Mouse (Mus musculus): Measurements from ENCODE around the gene Kif27. TPM values are rescaled to one million over a fixed set of nuclear protein-coding genes. Genes with fewer than 3 reads are reported as not detected.

Gene Kif27
- total RNA-seq, 2 experiments from 2014 or later, result 3.2 to 3.3 TPM

GRCm38 (mm10) chr13:58283466-58283865, 75.5 kb downstream of the Kif27 start:
- DNase-seq (ENCODE audit: extremely low spot score in 1 of 2, low spot score in 1 of 2), result no peak

DNA sequence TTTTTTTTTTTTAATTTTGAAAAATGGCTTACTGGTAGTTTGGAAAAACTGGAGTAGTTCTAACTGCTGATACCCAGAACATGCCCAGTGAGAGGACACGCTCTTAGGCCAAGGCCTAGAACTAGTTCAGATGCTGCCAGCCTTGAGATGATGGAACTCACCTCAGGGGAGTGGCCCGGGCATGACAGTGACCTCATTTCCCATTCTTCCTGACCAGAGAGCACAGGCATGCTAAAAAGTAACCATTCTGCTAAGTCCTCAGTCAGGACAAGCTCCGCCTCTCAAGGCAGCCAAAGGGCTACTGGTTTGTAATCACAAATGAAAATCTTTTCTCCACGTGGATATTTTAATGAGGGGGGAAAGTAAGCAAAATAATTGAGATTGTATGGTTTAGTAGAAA, 77.0 kb downstream of the Kif27 start:
- no peak for DNase-seq (ENCODE audit: extremely low spot score in 1 of 2, low spot score in 1 of 2)

GRCm38 (mm10) chr13:58280528-58280927, 78.4 kb downstream of the Kif27 start:
- DNase-seq (ENCODE audit: extremely low spot score in 1 of 2, low spot score in 1 of 2), result no peak

DNA sequence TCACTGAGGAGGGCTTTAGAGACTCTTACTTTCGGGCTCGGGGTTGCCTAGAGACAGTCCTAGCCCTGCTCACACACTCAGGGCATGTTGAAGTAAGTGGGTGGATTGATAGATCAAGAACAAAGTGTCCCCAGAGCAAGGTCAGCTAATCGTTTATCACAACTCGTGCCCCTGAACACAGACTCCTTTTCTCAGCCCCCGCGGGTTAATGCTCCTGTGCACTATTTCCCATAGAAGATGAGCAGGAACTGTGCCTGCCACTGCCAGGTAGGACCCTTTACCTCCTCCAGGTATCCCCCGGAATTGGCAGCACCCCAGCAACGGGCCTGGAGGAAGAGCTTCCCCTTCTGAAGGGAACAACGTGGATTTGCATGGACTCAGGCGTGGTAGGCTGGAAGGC, 82.7 kb downstream of the Kif27 start:
- DNase-seq (ENCODE audit: extremely low spot score in 1 of 2, low spot score in 1 of 2), result no peak

GRCm38 (mm10) chr13:58275599-58275998, 83.3 kb downstream of the Kif27 start, which contains the start of gene Gkap1:
Gkap1 (minus strand) TSS chr13:58275699.
- no peak for DNase-seq (ENCODE audit: extremely low spot score in 1 of 2, low spot score in 1 of 2)

- DNase-seq (ENCODE audit: extremely low spot score in 1 of 2, low spot score in 1 of 2), result no peak
Observed at GRCm38 (mm10) chr13:58275076-58275475, 83.8 kb downstream of the Kif27 start.

GRCm38 (mm10) chr13:58274259-58274991, 84.5 kb downstream of the Kif27 start:
- DNase-seq (ENCODE audit: extremely low spot score in 1 of 2, low spot score in 1 of 2), result peak; percentile 33 to 40

DNA sequence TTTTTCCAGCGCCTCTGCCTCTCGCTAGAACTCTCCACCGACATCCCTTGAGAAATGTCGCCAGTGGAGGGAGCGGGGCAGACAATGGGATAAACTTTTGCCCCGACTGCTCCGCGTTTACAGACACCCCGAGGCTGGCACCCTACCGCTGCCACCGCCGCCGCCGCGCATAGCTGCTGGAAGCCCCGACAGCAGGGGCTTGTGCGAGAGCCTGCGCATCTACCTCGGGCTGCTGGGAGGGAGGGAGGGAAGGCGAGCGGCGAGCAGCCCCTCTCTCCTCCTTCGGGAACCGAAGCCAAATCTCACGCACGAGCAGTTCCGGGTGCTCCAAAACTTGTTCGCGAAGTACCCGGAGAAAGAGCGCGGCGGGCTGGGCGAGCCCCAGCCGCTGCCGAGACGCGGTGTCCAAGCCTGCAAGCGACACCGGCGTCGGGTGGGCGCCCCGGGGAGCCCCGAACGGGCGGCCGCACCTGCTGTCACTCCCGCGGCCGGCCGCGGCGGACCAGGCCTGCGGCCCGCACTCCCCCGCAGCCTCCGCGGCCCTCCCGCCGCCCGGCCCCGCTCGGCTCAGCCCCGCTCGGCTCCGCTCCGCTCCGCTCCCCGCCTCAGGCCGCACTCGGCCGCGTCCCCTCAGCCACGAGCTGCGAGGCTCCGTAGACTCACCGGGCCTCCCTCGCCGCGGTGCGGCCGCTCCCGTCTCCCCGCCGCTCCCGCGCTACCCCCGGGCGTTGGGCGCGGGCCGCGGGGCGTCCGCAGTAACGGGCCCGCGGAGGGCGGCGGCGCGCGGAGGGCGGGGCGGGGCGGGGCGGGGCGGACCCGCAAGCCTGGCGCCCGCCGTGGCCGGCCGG, 85.3 kb downstream of the Kif27 start:
- DNase-seq (ENCODE audit: extremely low spot score in 1 of 2, low spot score in 1 of 2), result peak; percentile 11 to 14

- no peak for DNase-seq (ENCODE audit: extremely low spot score in 1 of 2, low spot score in 1 of 2)
Observed at GRCm38 (mm10) chr13:58266864-58267263, 92.1 kb downstream of the Kif27 start.

DNA sequence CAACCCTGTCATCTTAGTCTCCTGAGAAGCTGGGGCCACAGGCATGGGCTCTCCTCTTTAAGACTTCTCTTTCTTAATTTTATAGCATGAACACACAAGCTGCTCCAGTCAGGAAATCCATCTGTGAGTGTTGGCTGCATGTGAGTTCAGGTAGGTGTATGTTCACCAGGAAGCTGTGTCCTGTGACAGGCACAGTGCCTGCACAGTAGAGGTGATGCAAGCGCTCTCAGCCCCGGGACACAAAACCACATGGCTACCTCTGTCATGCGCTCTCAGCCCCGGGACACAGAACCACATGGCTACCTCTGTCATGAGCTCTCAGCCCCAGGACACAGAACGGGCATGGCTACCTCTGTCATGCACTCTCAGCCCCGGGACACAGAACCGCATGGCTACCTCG, 95.4 kb downstream of the Kif27 start:
- DNase-seq (ENCODE audit: extremely low spot score in 1 of 2, low spot score in 1 of 2), result no peak

DNA sequence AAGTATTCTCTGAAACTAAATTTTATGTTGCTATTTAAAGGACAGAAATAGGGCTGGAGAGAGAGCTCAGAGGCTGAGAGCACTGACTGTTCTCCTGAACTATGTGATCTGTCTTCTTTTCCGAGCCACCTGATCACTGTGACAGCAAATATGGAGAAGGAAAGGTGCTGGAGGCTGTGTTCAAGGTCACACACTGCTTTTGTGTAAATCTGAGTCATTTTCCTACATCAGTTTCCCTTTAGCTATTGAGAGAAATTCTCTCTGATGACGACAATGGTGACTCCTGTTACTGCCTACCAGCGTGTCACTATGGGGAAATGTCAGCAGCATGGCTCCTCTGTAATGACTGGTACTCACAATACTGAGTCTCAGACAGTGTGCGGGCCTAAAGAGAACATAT, 97.2 kb downstream of the Kif27 start:
- DNase-seq (ENCODE audit: extremely low spot score in 1 of 2, low spot score in 1 of 2), result no peak

GRCm38 (mm10) chr13:58253268-58253667, 105.7 kb downstream of the Kif27 start:
- DNase-seq (ENCODE audit: extremely low spot score in 1 of 2, low spot score in 1 of 2), result no peak

- DNase-seq (ENCODE audit: extremely low spot score in 1 of 2, low spot score in 1 of 2), result no peak
Observed at GRCm38 (mm10) chr13:58248957-58249356, 110.0 kb downstream of the Kif27 start.

Small RNA genes lying within 50 kb of the gene (microRNA-seq; reads per million reads assigned to microRNA genes)
- 0 reads per million in 2 experiments for gene Mir6369
- gene Mir7-1, result 63.9 to 80.7 reads per million in 2 experiments

Other genes starting within 250 kb of the Kif27 start
- 10 to 100 TPM; 45.2 to 47.4 TPM for gene Klhl3, start 245.5 kb downstream of the Kif27 start, total RNA-seq (2021)
- 100 to 1,000 TPM; 127 to 131 TPM for gene Hnrnpa0, start 230.6 kb downstream of the Kif27 start, total RNA-seq (2021)
- 10 to 100 TPM; 26.3 to 28.2 TPM for gene Idnk, start 201.5 kb downstream of the Kif27 start, total RNA-seq (2021)
- 100 to 1,000 TPM; 136 to 145 TPM for gene Ubqln1, start 143.5 kb downstream of the Kif27 start, total RNA-seq (2021)
- 10 to 100 TPM; 22.8 to 23.7 TPM for gene Gkap1, start 83.4 kb downstream of the Kif27 start, total RNA-seq (2021)
- 1 to 10 TPM; 6.8 to 7.4 TPM for gene 2210016F16Rik, start 26.1 kb upstream of the Kif27 start, total RNA-seq (2021)
- 10 to 100 TPM; 17.1 to 17.9 TPM for gene Rmi1, start 43.1 kb upstream of the Kif27 start, total RNA-seq (2021)
- gene Hnrnpk, start 44.2 kb upstream of the Kif27 start, total RNA-seq (2021), result 100 to 1,000 TPM; 656 to 660 TPM